Mouse (Mus musculus) embryonic facial prominence, embryonic 12.5 days (tissue): Measurements from ENCODE around the gene Pigc. TPM values are rescaled to one million over a fixed set of nuclear protein-coding genes. Genes with fewer than 3 reads are reported as not detected.
A peak's percentile ranks its signal among the peaks of the same experiment; 100 is the strongest.

Experiments used
- ATAC-seq: fragments of 200-750 bp; cut with Nextera tagmentation; 2 replicates; pipeline ENCODE4 v1.8.0; 2017; ENCODE audit not compliant: insufficient number of reproducible peaks, insufficient read depth, low FRiP score, low TSS enrichment
- H3K27ac ChIP-seq: fragments of 300-500 bp; sonication (generic); 2 replicates; pipeline ENCODE4 v1.5.1; 2016; ENCODE audit warnings: mild to moderate bottlenecking
- H3K27me3 ChIP-seq: fragments of 300-500 bp; sonication (generic); 2 replicates; pipeline ENCODE4 v1.6.1; 2016; ENCODE audit warnings: mild to moderate bottlenecking, moderate library complexity
- H3K36me3 ChIP-seq: fragments of 300-500 bp; sonication (generic); 2 replicates; pipeline ENCODE4 v1.6.1; 2016; ENCODE audit warnings: mild to moderate bottlenecking
- H3K4me1 ChIP-seq: fragments of 300-500 bp; sonication (generic); 2 replicates; pipeline ENCODE4 v1.6.1; 2016
- H3K4me2 ChIP-seq: fragments of 300-500 bp; sonication (generic); replicated peaks from 2 replicates; pipeline ENCODE4 v1.6.1; 2016; ENCODE audit warnings: mild to moderate bottlenecking, moderate library complexity
- H3K4me3 ChIP-seq: fragments of 300-500 bp; sonication (generic); 2 replicates; pipeline ENCODE4 v1.5.1; 2016; ENCODE audit warnings: mild to moderate bottlenecking
- H3K9ac ChIP-seq: fragments of 300-500 bp; sonication (generic); 2 replicates; pipeline ENCODE4 v1.6.1; 2016; ENCODE audit warnings: mild to moderate bottlenecking, moderate library complexity
- H3K9me3 ChIP-seq: fragments of 300-500 bp; sonication (generic); 2 replicates; pipeline ENCODE4 v1.6.1; 2016; ENCODE audit warnings: mild to moderate bottlenecking, moderate library complexity
- whole genome bisulfite sequencing: fragments of 180-500 bp; shearing (Covaris S2); methylation state at CpG from one replicate; pipeline ENCODE4 v1.1.7; 2016; 5-methylcytosine and 5-hydroxymethylcytosine counted together
- polyA plus RNA-seq: library from polyadenylated mRNA; unstranded; fragments of >200 nt; fragmentation: Nextera tagmentation; extraction: Ambion mirVana; gene quantifications from 2 replicates; pipeline ENCODE4 v1.2.1, GENCODE M21; 2016

Pigc gene
- polyA plus RNA-seq, 1 experiment from 2014 or later, result 48.3 TPM

DNA sequence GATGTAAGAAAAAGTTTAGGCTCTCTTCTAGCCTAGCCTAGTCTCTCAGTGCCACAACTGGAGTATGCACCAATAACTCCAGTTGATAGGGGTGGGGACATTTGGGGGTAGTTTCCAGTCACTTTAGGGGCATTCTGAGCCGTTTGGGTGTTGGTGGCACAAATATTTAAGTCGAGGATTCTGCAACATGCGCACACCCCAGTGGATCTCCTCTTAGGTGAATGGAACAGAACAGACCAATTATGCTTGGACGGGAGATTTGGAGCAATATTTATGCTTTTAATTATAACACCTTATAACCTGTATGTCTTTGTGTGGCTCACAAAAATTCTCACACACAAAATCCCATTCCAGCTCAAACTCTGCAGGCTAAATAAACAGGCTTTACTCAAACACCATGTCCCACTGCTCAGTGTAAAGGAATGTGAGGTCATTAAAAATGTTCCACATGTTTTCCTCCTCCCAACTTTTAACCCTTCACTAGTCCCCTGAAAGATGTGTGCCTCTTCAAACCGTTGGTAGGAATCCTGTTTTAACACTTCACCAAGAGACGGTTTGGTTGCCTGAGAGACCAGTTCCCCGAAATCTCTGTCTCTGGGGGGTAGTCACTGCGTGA lies 46.4 kb downstream of the Pigc start:
- Histone ChIP-seq H3K9me3 (no peaks in the 10 kb centered on the region), H3K9ac (no peak overlapping the region), H3K27ac (peak overlapping the region; percentile 98), H3K4me3 (no peak overlapping the region), H3K4me2 (no peak overlapping the region), H3K36me3 (no peaks in the 10 kb centered on the region), H3K27me3 (no peaks in the 10 kb centered on the region), H3K4me1 (peaks cover 55% of the 10 kb centered on the region)
- WGBS, result 29% methylated on average over 8 of the region's 8 CpGs
- no peak for ATAC-seq

DNA sequence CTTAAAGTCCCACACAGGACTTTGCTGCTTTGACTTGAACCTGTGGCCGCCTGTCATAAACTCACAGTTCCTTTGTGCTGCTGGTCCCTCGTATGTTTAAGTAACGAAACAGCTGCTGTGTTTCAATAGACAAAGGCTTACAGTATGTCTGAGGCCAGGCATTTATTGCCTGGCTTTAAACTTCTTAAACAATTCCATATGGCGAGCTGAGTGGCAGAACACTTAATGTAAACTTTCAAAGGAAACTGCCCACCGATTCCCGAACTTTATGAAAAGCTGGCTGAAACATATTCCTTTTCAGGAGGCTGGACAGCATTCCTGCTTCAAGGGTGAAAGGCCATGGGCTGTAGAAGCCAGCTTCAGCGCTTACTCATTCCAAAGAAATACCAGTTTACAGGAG lies 48.0 kb downstream of the Pigc start:
- Histone ChIP-seq H3K4me3 (no peak overlapping the region), H3K4me1 (peaks cover 72% of the 10 kb centered on the region), H3K9me3 (no peaks in the 10 kb centered on the region), H3K4me2 (0 out of 2 replicates have a peak overlapping the region, but pooled peaks have one; percentile 13), H3K27me3 (no peaks in the 10 kb centered on the region), H3K9ac (peak overlapping the region; percentile 25; the same call in 1 of the 2 replicates), H3K27ac (peak overlapping the region; percentile 98), H3K36me3 (no peaks in the 10 kb centered on the region)
- peak; percentile 49; the same call in 1 of the 2 replicates for ATAC-seq
- WGBS, result 11% methylated on average over 7 of the region's 7 CpGs

GRCm38 (mm10) chr1:162017975-162018600 lies 49.1 kb downstream of the Pigc start:
- H3K4me2 ChIP-seq, result peak overlapping the region; percentile 13; the same call in 1 of the 2 replicates
- no peak overlapping the region for H3K4me3 ChIP-seq
- no peaks in the 10 kb centered on the region for H3K9me3 ChIP-seq
- no peaks in the 10 kb centered on the region for H3K36me3 ChIP-seq
- WGBS, result 20% methylated on average over 13 of the region's 13 CpGs
- H3K9ac ChIP-seq, result no peak overlapping the region
- peaks cover 80% of the 10 kb centered on the region for H3K4me1 ChIP-seq
- peak overlapping the region; percentile 98 for H3K27ac ChIP-seq
- ATAC-seq, result no peak
- H3K27me3 ChIP-seq, result no peaks in the 10 kb centered on the region

- WGBS, result 42% methylated on average over 6 of the region's 6 CpGs
- H3K4me2 ChIP-seq, result 0 out of 2 replicates have a peak overlapping the region, but pooled peaks have one; percentile 11
- no peaks in the 10 kb centered on the region for H3K9me3 ChIP-seq
- H3K36me3 ChIP-seq, result no peaks in the 10 kb centered on the region
- H3K27ac ChIP-seq, result peak overlapping the region; percentile 98
- no peak overlapping the region for H3K9ac ChIP-seq
- H3K4me3 ChIP-seq, result no peak overlapping the region
- H3K4me1 ChIP-seq, result peaks cover 80% of the 10 kb centered on the region
- H3K27me3 ChIP-seq, result no peaks in the 10 kb centered on the region
- no peak for ATAC-seq
Measured at GRCm38 (mm10) chr1:162018601-162018977, 49.6 kb downstream of the Pigc start.

DNA sequence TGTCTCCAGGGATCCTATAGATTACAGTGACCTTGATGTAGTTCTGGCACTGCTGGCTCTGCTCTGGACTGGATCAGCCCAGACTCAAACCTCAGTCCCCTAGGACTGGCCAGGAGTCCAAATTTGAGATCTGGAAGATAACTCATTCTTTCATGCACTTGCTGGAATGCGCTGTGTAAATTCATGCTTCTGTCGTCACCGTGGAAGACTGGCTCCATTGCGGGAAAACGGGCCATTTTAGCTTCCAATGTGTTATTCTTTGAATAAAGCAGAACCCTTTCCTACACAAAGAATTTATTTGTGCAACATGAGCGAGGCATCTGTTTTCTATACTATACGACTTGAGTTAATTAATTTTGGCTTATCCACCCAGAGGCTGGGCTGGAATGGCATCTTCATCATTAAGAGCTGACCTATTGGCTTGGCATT lies 51.3 kb downstream of the Pigc start:
- peak; percentile 68; the same call in 1 of the 2 replicates for ATAC-seq
- H3K9ac ChIP-seq, result no peak overlapping the region
- no peak overlapping the region for H3K4me2 ChIP-seq
- no peak overlapping the region for H3K4me3 ChIP-seq
- 26% methylated on average over 7 of the region's 7 CpGs for WGBS
- no peaks in the 10 kb centered on the region for H3K36me3 ChIP-seq
- H3K27ac ChIP-seq, result peak overlapping the region; percentile 98
- no peaks in the 10 kb centered on the region for H3K9me3 ChIP-seq
- no peaks in the 10 kb centered on the region for H3K27me3 ChIP-seq
- H3K4me1 ChIP-seq, result peaks cover 74% of the 10 kb centered on the region

- Histone ChIP-seq H3K4me2 (no peak overlapping the region), H3K4me1 (peaks cover 70% of the 10 kb centered on the region), H3K27ac (peak overlapping the region; percentile 98), H3K27me3 (no peaks in the 10 kb centered on the region), H3K36me3 (no peaks in the 10 kb centered on the region), H3K9me3 (no peaks in the 10 kb centered on the region), H3K9ac (no peak overlapping the region), H3K4me3 (no peak overlapping the region)
- 0 out of 2 replicates have a peak, but pooled peaks have one; percentile 35 for ATAC-seq
- 21% methylated on average over 4 of the region's 4 CpGs for WGBS
Measured at GRCm38 (mm10) chr1:162020766-162021165, 51.8 kb downstream of the Pigc start.

Other genes with a start within 250 kb of the Pigc start
- gene Fasl, start 180.7 kb upstream of the Pigc start, polyA plus RNA-seq, result not detected in 2 replicates
- 40.3 and 44.9 TPM in 2 replicates for gene Suco, start 92.5 kb upstream of the Pigc start, polyA plus RNA-seq
- not detected in 2 replicates for gene 4930558K02Rik, start 10.4 kb downstream of the Pigc start, polyA plus RNA-seq